Mouse (Mus musculus): ENCODE measurements around the gene Gm13128. TPM values are rescaled to one million over a fixed set of nuclear protein-coding genes. Genes with fewer than 3 reads are reported as not detected.

The Gm13128 gene
- total and polyA plus RNA-seq, 3 experiments: not detected

DNA sequence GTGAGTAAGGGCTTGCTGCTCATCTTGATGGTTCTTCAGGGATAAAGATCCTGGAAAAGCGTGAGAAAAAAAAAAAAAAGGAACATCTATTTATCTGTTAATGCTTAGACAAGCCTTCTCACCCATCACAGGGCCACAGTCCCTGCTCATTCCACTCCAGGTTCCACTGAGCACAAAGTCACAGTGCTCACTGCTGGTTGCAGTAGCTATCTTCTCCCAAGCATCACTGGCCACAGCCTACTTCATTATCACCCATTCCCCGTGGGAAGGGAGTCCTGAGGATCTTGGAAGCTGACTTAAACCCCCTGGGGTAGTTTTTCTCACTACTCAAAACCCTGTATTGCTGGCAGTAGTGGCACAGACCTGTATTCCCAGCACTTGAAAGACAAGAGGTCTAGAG, 47.9 kb downstream of the Gm13128 start, which contains the start of gene Pramef20:
Gene Pramef20, minus strand, starts transcription at position 23 of the 400 bp plus-strand sequence.
- no peaks in the 10 kb centered on the region for H3K4me1 ChIP-seq (ENCODE audit: control insufficient read depth in 1 of 2, insufficient read depth in 2 of 2, low read length in 2 of 2)
- H3K79me2 ChIP-seq (ENCODE audit: control insufficient read depth, insufficient read depth, low read length, poor library complexity): no peaks in the 10 kb centered on the region
- TF ChIP-seq CHD2 (IDR thresholded peaks at IDR 0.05; ENCODE audit: low read length) (no peak), SIN3A (IDR thresholded peaks at IDR 0.05; ENCODE audit: low read length) (no peak)
- no peak within 1 kb of the TSS for H3K27ac ChIP-seq (ENCODE audit: control insufficient read depth, low read depth, low read length)
- H3K4me3 ChIP-seq (ENCODE audit: control insufficient read depth in 1 of 2, insufficient read depth in 1 of 2, low read depth in 2 of 2, low read length in 2 of 2): no peak within 1 kb of the TSS
- no peaks in the 10 kb centered on the region for H3K9me3 ChIP-seq (replicated peaks; ENCODE audit: insufficient read depth, low read length)
- no peak for DNase-seq (ENCODE audit: low read depth, low spot score)
- H3K27me3 ChIP-seq (ENCODE audit: control insufficient read depth in 1 of 2, insufficient read depth in 2 of 2, low read length in 2 of 2): no peaks in the 10 kb centered on the region
- no peaks in the 10 kb centered on the region for H3K36me3 ChIP-seq (ENCODE audit: control insufficient read depth in 1 of 2, insufficient read depth in 2 of 2, low read length in 2 of 2)
- H3K9ac ChIP-seq (ENCODE audit: control insufficient read depth, low read depth, low read length, poor library complexity, severe bottlenecking): no peak within 1 kb of the TSS

Other genes with a start within 250 kb of the Gm13128 start
- gene Gm13102, start 223.8 kb upstream of the Gm13128 start, total RNA-seq (2012; rRNA removed): not detected in 2 replicates
- not detected for gene Gm13102, start 223.8 kb upstream of the Gm13128 start, polyA plus RNA-seq (2012; ENCODE audit: insufficient read depth in 1 of 2, insufficient read length in 2 of 2, low read depth in 1 of 2, low replicate concordance in 2 of 2, missing spikeins in 1 of 2)
- gene Oog3, start 167.6 kb upstream of the Gm13128 start, total RNA-seq (2012; rRNA removed): not detected in 2 replicates
- gene Oog3, start 167.6 kb upstream of the Gm13128 start, polyA plus RNA-seq (2012; ENCODE audit: insufficient read depth in 1 of 2, insufficient read length in 2 of 2, low read depth in 1 of 2, low replicate concordance in 2 of 2, missing spikeins in 1 of 2): not detected
- not detected in 2 replicates for gene Oog2, start 139.5 kb upstream of the Gm13128 start, total RNA-seq (2012; rRNA removed)
- gene Oog2, start 139.5 kb upstream of the Gm13128 start, polyA plus RNA-seq (2012; ENCODE audit: insufficient read depth in 1 of 2, insufficient read length in 2 of 2, low read depth in 1 of 2, low replicate concordance in 2 of 2, missing spikeins in 1 of 2): not detected
- gene C87977, start 116.9 kb upstream of the Gm13128 start, total RNA-seq (2012; rRNA removed): not detected in 2 replicates
- gene C87977, start 116.9 kb upstream of the Gm13128 start, polyA plus RNA-seq (2012; ENCODE audit: insufficient read depth in 1 of 2, insufficient read length in 2 of 2, low read depth in 1 of 2, low replicate concordance in 2 of 2, missing spikeins in 1 of 2): not detected
- not detected in 2 replicates for gene Pramel5, start 49.8 kb upstream of the Gm13128 start, total RNA-seq (2012; rRNA removed)
- under 1 TPM in 1 of 2 experiments, not detected in 1; 0.35 TPM for gene Pramel5, start 49.8 kb upstream of the Gm13128 start, polyA plus RNA-seq (2012; ENCODE audit: insufficient read depth in 1 of 2, insufficient read length in 2 of 2, low read depth in 1 of 2, low replicate concordance in 2 of 2, missing spikeins in 1 of 2)
- not detected in 2 replicates for gene Gm13119, start 27.7 kb downstream of the Gm13128 start, total RNA-seq (2012; rRNA removed)
- not detected for gene Gm13119, start 27.7 kb downstream of the Gm13128 start, polyA plus RNA-seq (2012; ENCODE audit: insufficient read depth in 1 of 2, insufficient read length in 2 of 2, low read depth in 1 of 2, low replicate concordance in 2 of 2, missing spikeins in 1 of 2)
- not detected in 2 replicates for gene Pramef20, start 47.7 kb downstream of the Gm13128 start, total RNA-seq (2012; rRNA removed)
- not detected for gene Pramef20, start 47.7 kb downstream of the Gm13128 start, polyA plus RNA-seq (2012; ENCODE audit: insufficient read depth in 1 of 2, insufficient read length in 2 of 2, low read depth in 1 of 2, low replicate concordance in 2 of 2, missing spikeins in 1 of 2)
- gene Pramef12, start 78.2 kb downstream of the Gm13128 start, total RNA-seq (2012; rRNA removed): not detected in 2 replicates
- gene Pramef12, start 78.2 kb downstream of the Gm13128 start, polyA plus RNA-seq (2012; ENCODE audit: insufficient read depth in 1 of 2, insufficient read length in 2 of 2, low read depth in 1 of 2, low replicate concordance in 2 of 2, missing spikeins in 1 of 2): not detected
- gene 1700012P22Rik, start 108.5 kb downstream of the Gm13128 start, total RNA-seq (2012; rRNA removed): not detected in 2 replicates
- gene 1700012P22Rik, start 108.5 kb downstream of the Gm13128 start, polyA plus RNA-seq (2012; ENCODE audit: insufficient read depth in 1 of 2, insufficient read length in 2 of 2, low read depth in 1 of 2, low replicate concordance in 2 of 2, missing spikeins in 1 of 2): not detected
- not detected in 2 replicates for gene Gm9944, start 123.1 kb downstream of the Gm13128 start, total RNA-seq (2012; rRNA removed)
- gene Gm9944, start 123.1 kb downstream of the Gm13128 start, polyA plus RNA-seq (2012; ENCODE audit: insufficient read depth in 1 of 2, insufficient read length in 2 of 2, low read depth in 1 of 2, low replicate concordance in 2 of 2, missing spikeins in 1 of 2): not detected
- gene Aadacl3, start 133.5 kb downstream of the Gm13128 start, total RNA-seq (2012; rRNA removed): not detected in 2 replicates
- not detected for gene Aadacl3, start 133.5 kb downstream of the Gm13128 start, polyA plus RNA-seq (2012; ENCODE audit: insufficient read depth in 1 of 2, insufficient read length in 2 of 2, low read depth in 1 of 2, low replicate concordance in 2 of 2, missing spikeins in 1 of 2)
- not detected in 2 replicates for gene 9430007A20Rik, start 189.6 kb downstream of the Gm13128 start, total RNA-seq (2012; rRNA removed)
- not detected for gene 9430007A20Rik, start 189.6 kb downstream of the Gm13128 start, polyA plus RNA-seq (2012; ENCODE audit: insufficient read depth in 1 of 2, insufficient read length in 2 of 2, low read depth in 1 of 2, low replicate concordance in 2 of 2, missing spikeins in 1 of 2)
- gene Gm13124, start 234.9 kb downstream of the Gm13128 start, total RNA-seq (2012; rRNA removed): not detected in 2 replicates
- gene Gm13124, start 234.9 kb downstream of the Gm13128 start, polyA plus RNA-seq (2012; ENCODE audit: insufficient read depth in 1 of 2, insufficient read length in 2 of 2, low read depth in 1 of 2, low replicate concordance in 2 of 2, missing spikeins in 1 of 2): not detected